ENCODE assay signal across 9 mouse cellular contexts in genomic region chr7:140037171-140037555, GRCm38 (mm10). TPM values are rescaled to one million over a fixed set of nuclear protein-coding genes. Genes with fewer than 3 reads are reported as not detected.
DNase-seq lines count a peak whose midpoint lies in the region; ATAC-seq lines count a peak whose summit lies in the region.
"Had no signal": no experiment of that assay in that cellular context is flagged by ENCODE, and none has a peak within 500 bp of the region (broad histone marks: within the 10 kb centered on the region; RNA-seq: fewer than 3 reads in every experiment).

No protein-coding gene starts in this region.

- no peaks in the 10 kb centered on the region for H3K27me3 ChIP-seq in heart, embryonic 13.5 days (replicated peaks)
- H3K27me3 ChIP-seq in hindbrain, embryonic 13.5 days = no peaks in the 10 kb centered on the region
- no peaks in the 10 kb centered on the region for H3K27me3 ChIP-seq in midbrain, embryonic 14.5 days (ENCODE audit: control insufficient read depth, insufficient read depth, low read length)

- H3K9ac ChIP-seq in heart, embryonic 13.5 days = peak overlapping the region; percentile 94
- H3K9ac ChIP-seq in hindbrain, embryonic 13.5 days = peak overlapping the region; percentile 92
- peak overlapping the region; percentile 86 for H3K9ac ChIP-seq in midbrain, embryonic 14.5 days (replicated peaks; ENCODE audit: low read length)

- peaks cover 23% of the 10 kb centered on the region for H3K4me1 ChIP-seq in heart, embryonic 13.5 days
- H3K4me1 ChIP-seq in hindbrain, embryonic 13.5 days (replicated peaks) = peaks cover 27% of the 10 kb centered on the region
- H3K4me1 ChIP-seq in midbrain, embryonic 14.5 days (ENCODE audit: control insufficient read depth, insufficient read depth, low read length) = peaks cover 12% of the 10 kb centered on the region

- H3K4me2 ChIP-seq in heart, embryonic 13.5 days = peak overlapping the region; percentile 83
- peak overlapping the region; percentile 86 for H3K4me2 ChIP-seq in hindbrain, embryonic 13.5 days
- peak overlapping the region; percentile 89 for H3K4me2 ChIP-seq in midbrain, embryonic 14.5 days (ENCODE audit: low read length)

- no peak for DNase-seq in heart, adult 9 months (ENCODE audit: low spot score in 2 of 2)
- peak; percentile 9 for DNase-seq in brain, adult 2 months (ENCODE audit: low read depth, low spot score)
- no peak for DNase-seq in midbrain, embryonic 14.5 days
- DNase-seq in adrenal gland, postnatal 4 days (ENCODE audit: low spot score in 2 of 2) = no peak
- no peak for DNase-seq in thymus, postnatal 0 days (ENCODE audit: low spot score)
- no peak for DNase-seq in layer of hippocampus, adult 9-11 months

- H3K27ac ChIP-seq in heart, embryonic 13.5 days (replicated peaks) = no peak overlapping the region
- no peak overlapping the region for H3K27ac ChIP-seq in hindbrain, embryonic 13.5 days
- H3K27ac ChIP-seq in midbrain, embryonic 14.5 days (replicated peaks; ENCODE audit: low read depth, low read length) = 0 out of 2 replicates have a peak overlapping the region, but pooled peaks have one; percentile 86

- no peaks in the 10 kb centered on the region for H3K9me3 ChIP-seq in heart, embryonic 13.5 days
- no peaks in the 10 kb centered on the region for H3K9me3 ChIP-seq in hindbrain, embryonic 13.5 days
- no peaks in the 10 kb centered on the region for H3K9me3 ChIP-seq in midbrain, embryonic 14.5 days (ENCODE audit: control insufficient read depth, low read length)

- no peak for ATAC-seq in heart, embryonic 13.5 days (ENCODE audit: extremely low read depth, insufficient number of reproducible peaks, low FRiP score, low TSS enrichment)
- ATAC-seq in hindbrain, embryonic 13.5 days (ENCODE audit: low FRiP score) = peak; percentile 8
- no peak for ATAC-seq in midbrain, embryonic 14.5 days (ENCODE audit: low FRiP score, low TSS enrichment)

- 48% methylated on average over 3 of the region's 3 CpGs for WGBS in heart, embryonic 13.5 days
- WGBS in hindbrain, embryonic 13.5 days = 51% methylated on average over 3 of the region's 3 CpGs
- 52% methylated on average over 3 of the region's 3 CpGs for WGBS in midbrain, embryonic 14.5 days

- H3K36me3 ChIP-seq in heart, embryonic 13.5 days = peaks cover 36% of the 10 kb centered on the region
- H3K36me3 ChIP-seq in hindbrain, embryonic 13.5 days = peaks cover 41% of the 10 kb centered on the region
- peaks cover 30% of the 10 kb centered on the region for H3K36me3 ChIP-seq in midbrain, embryonic 14.5 days (ENCODE audit: control insufficient read depth, insufficient read depth, low read length)

- H3K4me3 ChIP-seq in heart, embryonic 13.5 days = peak overlapping the region; percentile 68
- H3K4me3 ChIP-seq in hindbrain, embryonic 13.5 days = peak overlapping the region; percentile 89
- peak overlapping the region; percentile 82 for H3K4me3 ChIP-seq in midbrain, embryonic 14.5 days (replicated peaks; ENCODE audit: low read depth, low read length)

RNA-seq across cellular contexts. Expression of gene Tubgcp2, which starts 0.7 kb away (rescaled TPM):
- polyA plus RNA-seq in heart, embryonic 13.5 days (2015; fragmentation: Nextera tagmentation; extraction: Ambion mirVana) = 36.4 and 37.0 TPM in 2 replicates
- polyA plus RNA-seq in hindbrain, embryonic 13.5 days (2015; fragmentation: Nextera tagmentation; extraction: Ambion mirVana) = 55.8 and 60.9 TPM in 2 replicates
- polyA plus RNA-seq in midbrain, embryonic 14.5 days (2014; fragmentation: Nextera tagmentation; extraction: Ambion mirVana) = 58.6 and 64.7 TPM in 2 replicates
- total RNA-seq in adrenal gland, postnatal 4 days (2021) = 10 to 100 TPM; 53.7 to 55.8 TPM
- 42.2 TPM in 2 replicates for polyA plus RNA-seq in thymus, postnatal 0 days (2015; fragmentation: Nextera tagmentation; extraction: Ambion mirVana)

RNA-seq across cellular contexts. Expression of gene Zfp511, which starts 1.0 kb away (rescaled TPM):
- polyA plus RNA-seq in heart, embryonic 13.5 days (2015; fragmentation: Nextera tagmentation; extraction: Ambion mirVana) = 27.7 and 33.6 TPM in 2 replicates
- polyA plus RNA-seq in hindbrain, embryonic 13.5 days (2015; fragmentation: Nextera tagmentation; extraction: Ambion mirVana) = 52.5 and 54.2 TPM in 2 replicates
- polyA plus RNA-seq in midbrain, embryonic 14.5 days (2014; fragmentation: Nextera tagmentation; extraction: Ambion mirVana) = 51.5 and 55.9 TPM in 2 replicates
- total RNA-seq in adrenal gland, postnatal 4 days (2021) = 10 to 100 TPM; 20.2 to 21.9 TPM
- polyA plus RNA-seq in thymus, postnatal 0 days (2015; fragmentation: Nextera tagmentation; extraction: Ambion mirVana) = 38.9 and 40.3 TPM in 2 replicates

RNA-seq across cellular contexts. Expression of gene Msx3, which starts 11.7 kb away (rescaled TPM):
- polyA plus RNA-seq in heart, embryonic 13.5 days (2015; fragmentation: Nextera tagmentation; extraction: Ambion mirVana) = not detected in 2 replicates
- 16.5 and 28.5 TPM in 2 replicates for polyA plus RNA-seq in hindbrain, embryonic 13.5 days (2015; fragmentation: Nextera tagmentation; extraction: Ambion mirVana)
- polyA plus RNA-seq in midbrain, embryonic 14.5 days (2014; fragmentation: Nextera tagmentation; extraction: Ambion mirVana) = 5.1 and 5.8 TPM in 2 replicates
- total RNA-seq in adrenal gland, postnatal 4 days (2021) = not detected
- polyA plus RNA-seq in thymus, postnatal 0 days (2015; fragmentation: Nextera tagmentation; extraction: Ambion mirVana) = 0.21 and 0.25 TPM in 2 replicates
- total RNA-seq: MEL had no signal

RNA-seq across cellular contexts. Expression of gene Adam8, which starts 44.8 kb away (rescaled TPM):
- polyA plus RNA-seq in heart, embryonic 13.5 days (2015; fragmentation: Nextera tagmentation; extraction: Ambion mirVana) = 0.83 and 1.0 TPM in 2 replicates
- 3.9 and 5.3 TPM in 2 replicates for polyA plus RNA-seq in hindbrain, embryonic 13.5 days (2015; fragmentation: Nextera tagmentation; extraction: Ambion mirVana)
- polyA plus RNA-seq in midbrain, embryonic 14.5 days (2014; fragmentation: Nextera tagmentation; extraction: Ambion mirVana) = 2.8 and 3.6 TPM in 2 replicates
- 1 to 10 TPM; 1.8 to 2.0 TPM for total RNA-seq in adrenal gland, postnatal 4 days (2021)
- 5.3 and 6.7 TPM in 2 replicates for polyA plus RNA-seq in thymus, postnatal 0 days (2015; fragmentation: Nextera tagmentation; extraction: Ambion mirVana)

RNA-seq across cellular contexts. Expression of gene Caly, which starts 45.2 kb away (rescaled TPM):
- polyA plus RNA-seq in heart, embryonic 13.5 days (2015; fragmentation: Nextera tagmentation; extraction: Ambion mirVana) = 0.25 and 0.66 TPM in 2 replicates
- polyA plus RNA-seq in hindbrain, embryonic 13.5 days (2015; fragmentation: Nextera tagmentation; extraction: Ambion mirVana) = 104 and 105 TPM in 2 replicates
- 184 and 275 TPM in 2 replicates for polyA plus RNA-seq in midbrain, embryonic 14.5 days (2014; fragmentation: Nextera tagmentation; extraction: Ambion mirVana)
- total RNA-seq in adrenal gland, postnatal 4 days (2021) = 10 to 100 TPM; 10.8 to 12.9 TPM
- polyA plus RNA-seq in thymus, postnatal 0 days (2015; fragmentation: Nextera tagmentation; extraction: Ambion mirVana) = 0.44 and 0.52 TPM in 2 replicates
- total RNA-seq: MEL had no signal
